Mouse (Mus musculus): ENCODE data around the gene Aspa. TPM values are rescaled to one million over a fixed set of nuclear protein-coding genes. Genes with fewer than 3 reads are reported as not detected.

Aspa gene
- polyA plus RNA-seq (2014; fragmentation: Nextera tagmentation; extraction: Ambion mirVana), result 0.50 and 0.70 TPM in 2 replicates

DNA sequence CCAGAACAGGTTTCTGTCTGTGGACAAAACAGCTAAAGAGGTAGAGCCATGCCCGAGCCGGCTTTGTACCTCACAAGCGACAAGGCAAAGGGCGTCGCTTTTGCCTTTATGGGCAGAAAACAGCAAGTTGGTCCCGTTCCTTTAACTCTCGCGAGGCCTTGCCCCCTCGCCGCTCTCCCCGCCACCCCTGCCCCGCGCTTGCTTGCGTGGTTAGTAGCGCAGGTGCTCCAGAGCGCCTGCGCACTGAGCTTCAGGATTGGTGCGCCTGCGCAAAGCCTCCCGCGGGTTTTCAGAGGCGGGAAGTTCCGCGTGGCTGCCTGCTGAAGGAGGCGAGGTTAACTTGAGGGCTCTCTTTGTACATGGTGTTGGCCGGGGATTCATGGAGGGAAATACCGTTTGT lies at the start of gene Aspa, which contains the start of the genes Gm49340 and Spata22:
Aspa (minus strand) TSS at position 155 of the 400 bp plus-strand sequence.
Gm49340 (plus strand) TSS at position 300 of the 400 bp plus-strand sequence.
Spata22 (plus strand) TSS at position 300 of the 400 bp plus-strand sequence.
- Histone ChIP-seq H3K27ac (ENCODE audit: low read depth) (no peak within 1 kb of the TSS), H3K9me3 (ENCODE audit: low read depth, low read length) (no peaks in the 10 kb centered on the region), H3K4me2 (no peak within 1 kb of the TSS), H3K4me3 (ENCODE audit: low read depth, low read length) (no peak within 1 kb of the TSS), H3K36me3 (ENCODE audit: insufficient read depth) (no peaks in the 10 kb centered on the region), H3K27me3 (ENCODE audit: insufficient read depth, low read length) (no peaks in the 10 kb centered on the region), H3K9ac (no peak within 1 kb of the TSS), H3K4me1 (ENCODE audit: insufficient read depth) (no peaks in the 10 kb centered on the region)
- DNase-seq (no peak), ATAC-seq (ENCODE audit: insufficient read depth) (no peak)
- 74% methylated on average over 27 of the region's 27 CpGs for WGBS
- no peak for TF ChIP-seq CTCF (IDR thresholded peaks at IDR 0.05; ENCODE audit: low read depth)

DNA sequence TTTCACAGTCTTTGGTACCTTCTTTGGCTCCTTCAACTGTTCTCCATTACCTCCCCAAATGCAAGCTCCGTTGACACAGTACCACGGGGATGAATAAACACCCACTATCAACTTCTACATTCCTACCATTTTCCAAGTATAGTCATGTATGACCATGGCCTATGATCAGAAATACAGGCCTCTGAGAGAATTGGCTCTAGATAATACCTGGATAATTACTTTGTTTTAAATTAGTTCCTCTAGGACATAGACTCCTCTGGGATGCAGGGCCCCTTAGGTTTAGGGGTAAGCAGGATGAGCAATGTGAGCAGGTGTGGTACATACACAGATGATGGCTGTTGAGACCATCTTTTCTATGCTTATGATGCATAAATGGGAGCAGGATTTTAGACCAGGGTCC lies 41.5 kb upstream of the Aspa start, which contains the start of gene Olfr376:
Olfr376 (plus strand) TSS at position 301 of the 400 bp plus-strand sequence.
- H3K9me3 ChIP-seq (ENCODE audit: low read depth, low read length), result no peaks in the 10 kb centered on the region
- H3K27me3 ChIP-seq (ENCODE audit: insufficient read depth, low read length), result no peaks in the 10 kb centered on the region
- TF ChIP-seq CTCF (IDR thresholded peaks at IDR 0.05; ENCODE audit: low read depth), result no peak
- no peak within 1 kb of the TSS for H3K27ac ChIP-seq (ENCODE audit: low read depth)
- no peak within 1 kb of the TSS for H3K9ac ChIP-seq
- no peaks in the 10 kb centered on the region for H3K4me1 ChIP-seq (ENCODE audit: insufficient read depth)
- H3K4me2 ChIP-seq, result no peak within 1 kb of the TSS
- no peak within 1 kb of the TSS for H3K4me3 ChIP-seq (ENCODE audit: low read depth, low read length)
- DNase-seq (no peak), ATAC-seq (ENCODE audit: insufficient read depth) (no peak)
- H3K36me3 ChIP-seq (ENCODE audit: insufficient read depth), result no peaks in the 10 kb centered on the region
- 86% methylated on average over 2 of the region's 2 CpGs for WGBS

DNA sequence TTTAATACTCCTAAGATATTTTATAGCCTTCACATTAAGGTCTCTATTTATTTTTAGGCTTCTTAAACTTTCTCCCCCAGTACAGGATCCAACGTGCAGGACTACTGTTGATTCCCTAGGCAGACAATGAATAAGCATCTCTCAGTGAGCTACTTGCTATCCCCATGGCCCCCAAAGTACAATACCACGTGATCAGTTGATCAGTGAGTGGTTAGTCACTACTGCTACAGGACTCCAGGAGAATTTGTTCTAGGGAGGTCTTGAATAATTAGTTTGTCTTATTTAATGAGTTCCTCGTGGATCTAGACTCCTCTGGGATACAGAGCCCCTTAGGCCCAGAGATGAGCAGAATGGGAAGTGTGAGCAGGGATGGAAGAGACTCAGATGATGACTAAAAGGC lies 21.1 kb upstream of the Aspa start, which contains the start of gene Olfr20:
Olfr20 (plus strand) TSS at position 301 of the 400 bp plus-strand sequence.
- ATAC-seq (ENCODE audit: insufficient read depth), result no peak
- no peak within 1 kb of the TSS for H3K9ac ChIP-seq
- 36% methylated on average over 3 of the region's 3 CpGs for WGBS

DNA sequence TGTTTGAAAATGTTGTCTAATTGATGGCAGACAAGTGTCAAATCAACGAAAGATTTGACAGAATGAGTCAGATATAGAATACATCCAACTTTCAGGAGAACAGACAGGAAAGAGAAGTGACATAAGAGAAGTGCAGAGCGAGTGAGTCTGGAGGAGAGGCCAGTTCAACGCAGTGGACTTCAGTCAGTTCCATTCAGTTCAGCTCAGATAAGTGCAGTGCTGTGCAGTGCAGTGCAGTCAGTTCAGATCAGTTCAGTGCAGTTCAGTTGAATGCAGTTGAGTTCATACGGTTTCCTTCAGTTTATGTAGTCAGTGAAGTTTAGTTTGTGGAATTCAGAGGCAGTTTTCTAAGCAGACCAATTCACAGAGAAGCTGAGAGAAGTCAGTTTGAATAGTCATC lies 7.5 kb upstream of the Aspa start:
- Histone ChIP-seq H3K4me2 (no peak overlapping the region), H3K27me3 (ENCODE audit: insufficient read depth, low read length) (no peaks in the 10 kb centered on the region), H3K27ac (ENCODE audit: low read depth) (no peak overlapping the region), H3K4me1 (ENCODE audit: insufficient read depth) (no peaks in the 10 kb centered on the region), H3K4me3 (ENCODE audit: low read depth, low read length) (no peak overlapping the region), H3K9ac (no peak overlapping the region), H3K36me3 (ENCODE audit: insufficient read depth) (no peaks in the 10 kb centered on the region), H3K9me3 (ENCODE audit: low read depth, low read length) (no peaks in the 10 kb centered on the region)
- no peak for TF ChIP-seq CTCF (IDR thresholded peaks at IDR 0.05; ENCODE audit: low read depth)
- 69% methylated on average over 4 of the region's 4 CpGs for WGBS
- no peak for DNase-seq
- no peak for ATAC-seq (ENCODE audit: insufficient read depth)

More for the DNA sequence above, 21.1 kb upstream of the Aspa start, which contains the start of gene Olfr20:
- no peak for DNase-seq
- no peak within 1 kb of the TSS for H3K4me3 ChIP-seq (ENCODE audit: low read depth, low read length)
- H3K27me3 ChIP-seq (ENCODE audit: insufficient read depth, low read length), result no peaks in the 10 kb centered on the region
- H3K36me3 ChIP-seq (ENCODE audit: insufficient read depth), result no peaks in the 10 kb centered on the region
- no peak within 1 kb of the TSS for H3K4me2 ChIP-seq
- H3K27ac ChIP-seq (ENCODE audit: low read depth), result no peak within 1 kb of the TSS
- H3K4me1 ChIP-seq (ENCODE audit: insufficient read depth), result no peaks in the 10 kb centered on the region
- TF ChIP-seq CTCF (IDR thresholded peaks at IDR 0.05; ENCODE audit: low read depth), result no peak
- no peaks in the 10 kb centered on the region for H3K9me3 ChIP-seq (ENCODE audit: low read depth, low read length)

- Histone ChIP-seq H3K9me3 (ENCODE audit: low read depth, low read length) (no peaks in the 10 kb centered on the region), H3K27me3 (ENCODE audit: insufficient read depth, low read length) (no peaks in the 10 kb centered on the region), H3K9ac (no peak overlapping the region), H3K27ac (ENCODE audit: low read depth) (no peak overlapping the region), H3K4me3 (ENCODE audit: low read depth, low read length) (no peak overlapping the region), H3K4me2 (no peak overlapping the region), H3K4me1 (ENCODE audit: insufficient read depth) (no peaks in the 10 kb centered on the region), H3K36me3 (ENCODE audit: insufficient read depth) (no peaks in the 10 kb centered on the region)
- DNase-seq (no peak), ATAC-seq (ENCODE audit: insufficient read depth) (no peak)
- WGBS, result 66% methylated on average over 2 of the region's 2 CpGs
- TF ChIP-seq CTCF (IDR thresholded peaks at IDR 0.05; ENCODE audit: low read depth), result no peak
Measured at GRCm38 (mm10) chr11:73333357-73333756, 4.0 kb upstream of the Aspa start.

DNA sequence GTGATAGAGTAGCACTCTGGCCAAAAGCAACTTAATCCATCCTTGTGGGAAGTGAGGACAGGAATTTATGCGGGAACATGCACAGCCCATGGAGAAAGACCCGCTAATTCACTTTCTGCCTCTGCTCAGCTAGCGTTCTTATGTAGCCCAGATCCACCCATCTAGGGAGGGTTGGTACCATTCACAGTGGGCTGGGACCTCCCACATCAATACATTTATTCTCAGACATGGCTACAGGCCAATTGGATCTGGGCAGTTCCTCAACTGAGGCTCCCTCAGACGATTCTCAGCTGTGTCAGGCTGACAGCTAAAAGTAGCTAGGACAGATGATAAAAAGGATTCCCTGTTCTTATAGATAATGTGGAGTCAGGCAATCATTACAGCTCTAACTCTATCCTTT lies 2.0 kb downstream of the Aspa start:
- no peaks in the 10 kb centered on the region for H3K36me3 ChIP-seq (ENCODE audit: insufficient read depth)
- DNase-seq (peak; percentile 85), ATAC-seq (ENCODE audit: insufficient read depth) (peak; percentile 82)
- TF ChIP-seq CTCF (IDR thresholded peaks at IDR 0.05; ENCODE audit: low read depth), result no peak
- no peak overlapping the region for H3K9ac ChIP-seq
- H3K4me3 ChIP-seq (ENCODE audit: low read depth, low read length), result no peak overlapping the region
- no peaks in the 10 kb centered on the region for H3K4me1 ChIP-seq (ENCODE audit: insufficient read depth)
- no peak overlapping the region for H3K27ac ChIP-seq (ENCODE audit: low read depth)
- H3K27me3 ChIP-seq (ENCODE audit: insufficient read depth, low read length), result no peaks in the 10 kb centered on the region
- no peak overlapping the region for H3K4me2 ChIP-seq
- H3K9me3 ChIP-seq (ENCODE audit: low read depth, low read length), result no peaks in the 10 kb centered on the region
- WGBS, result 42% methylated on average over 4 of the region's 4 CpGs

- no peaks in the 10 kb centered on the region for H3K9me3 ChIP-seq (ENCODE audit: low read depth, low read length)
- no peak for TF ChIP-seq CTCF (IDR thresholded peaks at IDR 0.05; ENCODE audit: low read depth)
- no peaks in the 10 kb centered on the region for H3K27me3 ChIP-seq (ENCODE audit: insufficient read depth, low read length)
- no peak overlapping the region for H3K4me3 ChIP-seq (ENCODE audit: low read depth, low read length)
- WGBS, result 34% methylated on average over 12 of the region's 12 CpGs
- H3K4me1 ChIP-seq (ENCODE audit: insufficient read depth), result no peaks in the 10 kb centered on the region
- H3K9ac ChIP-seq, result no peak overlapping the region
- no peak overlapping the region for H3K27ac ChIP-seq (ENCODE audit: low read depth)
- H3K4me2 ChIP-seq, result no peak overlapping the region
- H3K36me3 ChIP-seq (ENCODE audit: insufficient read depth), result no peaks in the 10 kb centered on the region
- DNase-seq (peak; percentile 21), ATAC-seq (ENCODE audit: insufficient read depth) (no peak)
Measured at GRCm38 (mm10) chr11:73326485-73326886, 2.9 kb downstream of the Aspa start.

All from lung, embryonic 14.5 days (tissue).